Mouse (Mus musculus) layer of hippocampus, adult 2 months (tissue): ENCODE data around the gene Mrps10. TPM values are rescaled to one million over a fixed set of nuclear protein-coding genes. Genes with fewer than 3 reads are reported as not detected.

ENCODE experiments used
- DNase-seq, 2 experiments: peaks; one replicate each; pipeline ENCODE4 v3.0.0; 2022; ENCODE audit warnings: low spot score in 2 of 2
- H3K27ac ChIP-seq: fragments of 200-600 bp; 2 replicates; pipeline ENCODE4 v1.8.1; 2022
- H3K4me3 ChIP-seq: fragments of 200-600 bp; 2 replicates; pipeline ENCODE4 v1.8.1; 2022; ENCODE audit warnings: mild to moderate bottlenecking
- CTCF ChIP-seq: fragments of 200-600 bp; conservative IDR thresholded peaks from 2 replicates; pipeline ENCODE4 v1.8.1; 2022; ENCODE audit warnings: antibody characterized with exemption, mild to moderate bottlenecking, moderate library complexity
- total RNA-seq, 2 experiments: library from RNA; stranded (reverse); gene quantifications; 2 replicates each; pipeline ENCODE4 v1.2.3; 2021

Mrps10 gene
- total RNA-seq, 2 experiments from 2014 or later: 28.3 to 30.1 TPM

GRCm38 (mm10) chr17:47428831-47429304, 60.2 kb downstream of the Mrps10 start:
- Histone ChIP-seq H3K27ac (no peak overlapping the region), H3K4me3 (no peak overlapping the region)
- peak; percentile 53 for TF ChIP-seq CTCF
- no peak for DNase-seq

GRCm38 (mm10) chr17:47430815-47431214, 62.1 kb downstream of the Mrps10 start:
- no peak for DNase-seq
- TF ChIP-seq CTCF: peak; percentile 59
- no peak overlapping the region for H3K27ac ChIP-seq
- H3K4me3 ChIP-seq: no peak overlapping the region

Other genes with a start within 250 kb of the Mrps10 start
- gene Guca1b, start 16.5 kb downstream of the Mrps10 start, total RNA-seq: 1 to 10 TPM; 1.7 to 2.2 TPM
- under 1 TPM; 0.44 to 0.71 TPM for gene Guca1a, start 31.7 kb downstream of the Mrps10 start, total RNA-seq
- under 1 TPM; 0.44 to 0.74 TPM for gene AI661453, start 67.7 kb downstream of the Mrps10 start, total RNA-seq
- not detected for gene 1700001C19Rik, start 68.5 kb downstream of the Mrps10 start, total RNA-seq
- gene Taf8, start 133.4 kb downstream of the Mrps10 start, total RNA-seq: 10 to 100 TPM; 20.5 to 26.2 TPM
- gene Ccnd3, start 136.2 kb downstream of the Mrps10 start, total RNA-seq: 10 to 100 TPM; 33.9 to 41.8 TPM
- 10 to 100 TPM; 18.1 to 18.2 TPM for gene Bysl, start 242.6 kb downstream of the Mrps10 start, total RNA-seq
- gene Med20, start 242.7 kb downstream of the Mrps10 start, total RNA-seq: 10 to 100 TPM; 31.6 to 36.0 TPM
- gene Gm20517, start 242.7 kb downstream of the Mrps10 start, total RNA-seq: 1 to 10 TPM; 4.4 to 5.5 TPM